Mouse (Mus musculus) kidney, postnatal 4 days (tissue): ENCODE measurements around the gene Il24.

Experiments used
- DNase-seq, 2 experiments: peaks; one replicate each; pipeline ENCODE4 v3.0.0; 2021; ENCODE audit warnings: mixed read lengths in 2 of 2

Gene Il24

GRCm38 (mm10) chr1:130850405-130850804 is 36.8 kb downstream of the Il24 start:
- DNase-seq: no peak

GRCm38 (mm10) chr1:130849530-130850214 is 37.6 kb downstream of the Il24 start:
- no peak for DNase-seq

- DNase-seq: no peak
Observed at GRCm38 (mm10) chr1:130844516-130844915, 42.7 kb downstream of the Il24 start.

DNA sequence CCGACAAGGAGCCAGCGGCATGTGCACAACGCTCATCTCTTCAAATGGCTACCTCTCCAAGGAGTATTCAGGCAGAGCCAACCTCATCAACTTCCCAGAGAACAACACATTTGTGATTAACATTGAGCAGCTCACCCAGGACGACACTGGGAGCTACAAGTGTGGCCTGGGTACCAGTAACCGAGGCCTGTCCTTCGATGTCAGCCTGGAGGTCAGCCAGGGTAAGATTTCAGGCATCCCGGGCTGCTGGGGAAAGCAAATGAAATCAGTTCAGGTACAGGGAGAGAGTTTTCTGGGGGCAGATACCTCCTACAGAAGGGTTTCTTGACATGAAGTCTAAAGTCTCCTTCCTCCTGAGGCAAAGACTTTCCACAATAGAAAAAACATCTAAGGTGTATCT is 45.6 kb downstream of the Il24 start:
- DNase-seq: no peak

GRCm38 (mm10) chr1:130840599-130841379 is 46.5 kb downstream of the Il24 start:
- no peak for DNase-seq

- peak; percentile 14 to 40 for DNase-seq
Observed at GRCm38 (mm10) chr1:130838288-130838687, 49.0 kb downstream of the Il24 start.

DNA sequence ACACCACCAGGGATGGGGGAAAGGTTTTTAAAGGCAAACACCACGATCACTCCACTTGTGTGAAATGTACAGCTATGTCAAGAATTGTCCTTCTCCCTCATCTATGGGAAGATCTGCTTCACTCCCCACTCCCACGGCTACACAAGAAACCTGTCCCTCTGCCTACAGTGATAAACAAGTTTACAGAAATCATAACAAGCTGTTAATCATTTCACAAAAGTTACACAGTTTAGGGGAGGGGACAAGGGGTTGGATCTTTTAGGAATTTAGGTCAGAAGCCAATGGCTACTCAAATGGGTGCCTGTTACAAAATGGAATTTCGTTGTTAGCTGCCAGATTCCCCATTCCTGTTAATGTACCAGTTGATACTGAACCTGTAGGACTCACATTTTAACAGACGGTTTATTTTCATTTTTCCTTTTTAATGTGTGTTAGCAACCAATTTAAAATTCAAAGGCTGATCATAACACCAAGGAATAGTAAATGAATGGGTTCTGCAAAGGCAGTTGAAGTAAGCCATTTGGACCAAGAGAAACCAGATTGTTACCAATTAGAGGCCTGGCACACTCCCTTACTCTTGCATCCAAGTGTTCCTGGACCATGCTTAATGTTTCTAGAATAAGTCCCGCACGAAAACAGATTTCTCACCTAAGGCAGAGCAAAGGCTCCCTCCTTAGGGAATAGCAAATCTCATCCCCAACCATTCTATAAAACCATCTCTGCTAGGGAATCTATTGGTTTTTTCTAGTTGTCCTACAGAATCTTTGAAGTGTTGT is 51.9 kb downstream of the Il24 start:
- DNase-seq: no peak

DNA sequence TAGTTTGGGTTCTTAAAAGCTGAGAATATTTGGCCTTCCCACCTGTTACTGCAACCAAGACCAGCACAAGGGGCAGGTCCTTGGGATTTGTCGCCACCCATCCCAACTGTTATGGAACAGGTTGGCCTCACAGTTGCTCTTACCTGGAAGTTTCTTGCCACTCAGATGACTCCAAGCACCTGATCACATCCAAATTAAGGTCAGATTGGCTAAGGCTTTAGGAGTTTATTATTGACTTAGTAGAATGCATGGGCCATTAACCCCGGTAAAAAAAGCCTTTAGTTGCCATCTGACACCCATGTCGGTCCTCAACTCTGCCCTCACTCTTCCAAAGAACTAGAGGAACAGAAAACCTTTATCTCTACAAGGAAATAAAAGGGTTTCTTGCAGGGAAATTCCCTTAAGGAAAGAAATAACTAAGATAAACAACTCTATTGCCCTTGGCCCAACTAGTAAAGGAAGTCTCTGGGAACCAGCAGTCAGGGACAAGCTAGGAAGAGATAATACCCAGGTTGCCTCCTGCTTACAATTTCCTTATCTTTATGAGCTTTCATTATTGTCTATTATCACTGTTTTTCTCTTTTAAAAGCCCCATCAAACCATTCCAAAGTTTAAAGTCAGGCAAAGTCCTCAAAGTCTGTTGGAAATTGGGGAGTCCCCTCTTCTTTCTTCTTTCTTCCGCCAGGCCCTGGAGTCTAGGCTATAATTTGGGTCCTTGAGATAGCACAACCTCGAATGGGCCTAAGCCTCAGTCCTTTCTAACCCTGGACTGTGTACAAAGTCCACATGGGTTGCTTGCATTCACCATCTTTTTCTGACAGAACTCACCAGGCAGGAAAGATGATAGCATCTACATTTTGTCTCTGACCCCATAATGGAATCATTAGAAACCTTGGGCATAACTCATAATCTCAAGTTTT is 54.8 kb downstream of the Il24 start:
- DNase-seq: peak in 1 of 2 experiments; percentile 19
